In the genomic region with DNA sequence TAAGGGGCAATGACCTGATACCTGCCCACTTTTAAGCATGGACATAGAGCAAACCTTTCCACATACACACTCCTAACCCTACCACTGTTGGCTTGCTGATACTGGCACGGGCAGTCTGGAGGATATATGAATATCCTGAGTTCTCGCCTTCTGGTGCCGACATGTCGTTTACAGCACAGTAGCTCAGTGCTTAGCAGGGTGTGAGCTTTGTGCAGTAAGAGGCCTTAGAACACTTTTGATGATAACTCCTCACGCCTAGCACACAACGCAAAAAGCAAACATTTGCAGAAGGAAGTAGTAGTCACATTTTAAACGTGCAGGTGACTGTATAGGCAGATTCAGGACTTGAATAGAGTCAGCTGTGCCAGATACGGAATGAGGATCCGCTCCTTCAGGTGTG, we compare ENCODE assay signal across 9 mouse cellular contexts. TPM values are rescaled to one million over a fixed set of nuclear protein-coding genes. Genes with fewer than 3 reads are reported as not detected.
DNase-seq lines count a peak whose midpoint lies in the region; ATAC-seq lines count a peak whose summit lies in the region.
"Had no signal": no experiment of that assay in that cellular context is flagged by ENCODE, and none has a peak within 500 bp of the region (broad histone marks: within the 10 kb centered on the region; RNA-seq: fewer than 3 reads in every experiment).

No protein-coding gene starts in this region.

- no peaks in the 10 kb centered on the region for H3K9me3 ChIP-seq in forebrain, embryonic 13.5 days (replicated peaks)
- H3K9me3 ChIP-seq in forebrain, embryonic 10.5 days, result no peaks in the 10 kb centered on the region
- H3K9me3 ChIP-seq in kidney, embryonic 15.5 days (replicated peaks), result no peaks in the 10 kb centered on the region
- H3K9me3 ChIP-seq in neural tube, embryonic 14.5 days (ENCODE audit: control insufficient read depth, low read length), result no peaks in the 10 kb centered on the region
- H3K9me3 ChIP-seq in neural tube, embryonic 15.5 days (replicated peaks), result no peaks in the 10 kb centered on the region

- H3K36me3 ChIP-seq in forebrain, embryonic 13.5 days (ENCODE audit: poor library complexity, severe bottlenecking), result no peaks in the 10 kb centered on the region
- H3K36me3 ChIP-seq in forebrain, embryonic 10.5 days (replicated peaks), result 0 out of 2 replicates have a peak, but pooled peaks cover 2% of the 10 kb centered on the region
- no peaks in the 10 kb centered on the region for H3K36me3 ChIP-seq in kidney, embryonic 15.5 days
- no peaks in the 10 kb centered on the region for H3K36me3 ChIP-seq in neural tube, embryonic 14.5 days (ENCODE audit: control insufficient read depth, insufficient read depth, low read length)
- no peaks in the 10 kb centered on the region for H3K36me3 ChIP-seq in neural tube, embryonic 15.5 days

- no peak for DNase-seq in forebrain, embryonic 10.5 days (ENCODE audit: extremely low spot score, low spot score)
- DNase-seq in kidney, adult 18-20 months, result no peak
- DNase-seq in thymus, postnatal 25 days, result no peak
- no peak for DNase-seq in urinary bladder, postnatal 10 days (ENCODE audit: low spot score)

- H3K4me1 ChIP-seq in forebrain, embryonic 13.5 days, result peaks cover 18% of the 10 kb centered on the region
- peaks cover 33% of the 10 kb centered on the region for H3K4me1 ChIP-seq in forebrain, embryonic 10.5 days
- peaks cover 68% of the 10 kb centered on the region for H3K4me1 ChIP-seq in kidney, embryonic 15.5 days
- H3K4me1 ChIP-seq in neural tube, embryonic 14.5 days (ENCODE audit: control insufficient read depth, insufficient read depth, low read length), result no peaks in the 10 kb centered on the region
- peaks cover 3% of the 10 kb centered on the region; the same call in 1 of the 2 replicates for H3K4me1 ChIP-seq in neural tube, embryonic 15.5 days

- WGBS in forebrain, embryonic 13.5 days, result 76% methylated on average over 9 of the region's 9 CpGs
- WGBS in forebrain, embryonic 10.5 days, result 80% methylated on average over 9 of the region's 9 CpGs
- 73% methylated on average over 9 of the region's 9 CpGs for WGBS in kidney, embryonic 15.5 days
- 86% methylated on average over 9 of the region's 9 CpGs for WGBS in neural tube, embryonic 14.5 days
- WGBS in neural tube, embryonic 15.5 days, result 84% methylated on average over 9 of the region's 9 CpGs

- no peak overlapping the region for H3K27ac ChIP-seq in forebrain, embryonic 13.5 days
- H3K27ac ChIP-seq in forebrain, embryonic 10.5 days, result no peak overlapping the region
- 0 out of 2 replicates have a peak overlapping the region, but pooled peaks have one; percentile 18 for H3K27ac ChIP-seq in kidney, embryonic 15.5 days
- no peak overlapping the region for H3K27ac ChIP-seq in neural tube, embryonic 14.5 days (ENCODE audit: low read depth, low read length)
- no peak overlapping the region for H3K27ac ChIP-seq in neural tube, embryonic 15.5 days (replicated peaks)
- H3K27ac ChIP-seq: hindbrain, postnatal 0 days had no signal

- H3K9ac ChIP-seq in forebrain, embryonic 13.5 days, result no peak overlapping the region
- no peak overlapping the region for H3K9ac ChIP-seq in kidney, embryonic 15.5 days
- no peak overlapping the region for H3K9ac ChIP-seq in neural tube, embryonic 14.5 days (replicated peaks; ENCODE audit: low read depth, low read length)
- no peak overlapping the region for H3K9ac ChIP-seq in neural tube, embryonic 15.5 days (replicated peaks)

- no peak overlapping the region for H3K4me2 ChIP-seq in forebrain, embryonic 13.5 days
- no peak overlapping the region for H3K4me2 ChIP-seq in kidney, embryonic 15.5 days
- no peak overlapping the region for H3K4me2 ChIP-seq in neural tube, embryonic 14.5 days (ENCODE audit: low read depth, low read length)
- no peak overlapping the region for H3K4me2 ChIP-seq in neural tube, embryonic 15.5 days

- H3K4me3 ChIP-seq in forebrain, embryonic 13.5 days, result no peak overlapping the region
- no peak overlapping the region for H3K4me3 ChIP-seq in forebrain, embryonic 10.5 days
- no peak overlapping the region for H3K4me3 ChIP-seq in kidney, embryonic 15.5 days (replicated peaks)
- H3K4me3 ChIP-seq in neural tube, embryonic 14.5 days (ENCODE audit: low read depth, low read length), result no peak overlapping the region
- H3K4me3 ChIP-seq in neural tube, embryonic 15.5 days (replicated peaks), result no peak overlapping the region

- no peaks in the 10 kb centered on the region for H3K27me3 ChIP-seq in forebrain, embryonic 13.5 days
- H3K27me3 ChIP-seq in forebrain, embryonic 10.5 days (ENCODE audit: poor library complexity, severe bottlenecking), result no peaks in the 10 kb centered on the region
- H3K27me3 ChIP-seq in kidney, embryonic 15.5 days, result no peaks in the 10 kb centered on the region
- no peaks in the 10 kb centered on the region for H3K27me3 ChIP-seq in neural tube, embryonic 14.5 days (ENCODE audit: control insufficient read depth, insufficient read depth, low read length)
- no peaks in the 10 kb centered on the region for H3K27me3 ChIP-seq in neural tube, embryonic 15.5 days (replicated peaks)

- peak; percentile 7; the same call in 1 of the 2 replicates for ATAC-seq in forebrain, embryonic 13.5 days
- no peak for ATAC-seq in kidney, embryonic 15.5 days (replicated peaks; ENCODE audit: low FRiP score)
- ATAC-seq in neural tube, embryonic 14.5 days (ENCODE audit: low read depth), result peak; percentile 32; the same call in 1 of the 2 replicates
- no peak for ATAC-seq in neural tube, embryonic 15.5 days (ENCODE audit: low FRiP score)

RNA-seq across cellular contexts. Expression of a gene that starts 4.7 kb away (rescaled TPM):
- 86.3 and 89.7 TPM in 2 replicates for polyA plus RNA-seq in forebrain, embryonic 13.5 days (2015; fragmentation: Nextera tagmentation; extraction: Ambion mirVana)
- 170 and 171 TPM in 2 replicates for polyA plus RNA-seq in forebrain, embryonic 10.5 days (2016; fragmentation: Nextera tagmentation; extraction: Ambion mirVana)
- polyA plus RNA-seq in kidney, embryonic 15.5 days (2015; fragmentation: Nextera tagmentation; extraction: Ambion mirVana), result 74.8 and 75.6 TPM in 2 replicates
- polyA plus RNA-seq in neural tube, embryonic 14.5 days (2014; fragmentation: Nextera tagmentation; extraction: Ambion mirVana), result 44.1 and 53.8 TPM in 2 replicates
- 43.8 and 50.8 TPM in 2 replicates for polyA plus RNA-seq in neural tube, embryonic 15.5 days (2015; fragmentation: Nextera tagmentation; extraction: Ambion mirVana)

Comparison
In these comparisons a context has a peak if more than half of its experiments do, and no peak if none do; other contexts are left out.
1. ATAC-seq: peak in forebrain, embryonic 13.5 days (single experiment) and neural tube, embryonic 14.5 days (single experiment); none in kidney, embryonic 15.5 days (single experiment) and neural tube, embryonic 15.5 days (single experiment).